Mouse (Mus musculus) layer of hippocampus, adult 2 months (tissue): ENCODE data around the gene Olfr1105. TPM values are rescaled to one million over a fixed set of nuclear protein-coding genes. Genes with fewer than 3 reads are reported as not detected.

Experiments
- DNase-seq, 2 experiments: peaks; one replicate each; pipeline ENCODE4 v3.0.0; 2022; ENCODE audit warnings: low spot score in 2 of 2
- H3K27ac ChIP-seq: fragments of 200-600 bp; 2 replicates; pipeline ENCODE4 v1.8.1; 2022
- H3K4me3 ChIP-seq: fragments of 200-600 bp; 2 replicates; pipeline ENCODE4 v1.8.1; 2022; ENCODE audit warnings: mild to moderate bottlenecking
- CTCF ChIP-seq: fragments of 200-600 bp; conservative IDR thresholded peaks from 2 replicates; pipeline ENCODE4 v1.8.1; 2022; ENCODE audit warnings: antibody characterized with exemption, mild to moderate bottlenecking, moderate library complexity
- long read RNA-seq, 2 experiments: library from polyadenylated mRNA; stranded (forward); transcript quantifications; one replicate each; pipeline ENCODE4 v2.0.0; 2021; ENCODE audit warnings: borderline mapping rate in 2 of 2
- total RNA-seq, 2 experiments: library from RNA; stranded (reverse); gene quantifications; 2 replicates each; pipeline ENCODE4 v1.2.3; 2021

Gene Olfr1105
- total RNA-seq: not detected
- long read RNA-seq, experiment 1: 0 reads
- long read RNA-seq, experiment 2: 0 reads

DNA sequence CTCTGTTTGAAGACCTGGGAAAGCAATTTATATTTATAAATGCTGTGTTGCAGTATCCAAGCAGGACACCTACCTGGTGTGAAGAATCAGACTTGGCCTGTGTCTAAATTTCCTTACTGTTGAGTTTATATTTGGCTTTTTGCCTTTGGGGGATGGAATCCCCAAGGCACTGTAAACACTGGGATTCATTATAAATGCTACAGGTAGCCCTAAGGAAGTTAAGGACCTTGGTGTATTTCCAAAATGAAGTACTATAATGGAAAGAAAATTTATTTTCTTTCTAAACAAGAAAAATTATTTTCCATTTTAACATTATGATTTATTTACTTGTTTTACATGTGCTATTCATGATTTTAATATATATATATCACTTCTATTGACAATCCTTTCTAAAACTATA, at the start of gene Olfr1105:
TSS of gene Olfr1105 (minus strand) at position 101 of the 400 bp plus-strand sequence.
- Histone ChIP-seq H3K27ac (no peak within 1 kb of the TSS), H3K4me3 (no peak within 1 kb of the TSS)
- DNase-seq: no peak
- no peak for TF ChIP-seq CTCF

DNA sequence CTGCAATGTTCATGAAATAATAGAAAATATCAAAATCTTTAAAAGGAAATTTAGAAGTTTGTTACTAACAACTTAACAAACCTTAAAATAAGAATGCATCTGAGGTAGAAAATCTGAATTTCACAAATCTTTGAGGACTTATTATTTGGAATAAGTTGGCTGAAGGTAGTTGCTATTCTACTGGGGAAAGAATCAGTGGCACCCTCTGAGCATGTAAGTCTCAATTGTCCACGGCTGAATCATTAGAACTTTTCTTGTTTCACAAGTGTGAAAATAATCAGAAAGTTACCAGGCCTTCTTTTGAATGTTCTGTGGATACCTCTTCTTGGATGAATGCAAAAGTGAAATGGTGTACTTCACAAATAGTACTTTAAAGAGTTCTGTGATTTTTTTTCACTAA, 39.4 kb upstream of the Olfr1105 start, which contains the start of gene Olfr1107:
TSS of gene Olfr1107 (minus strand) at position 101 of the 400 bp plus-strand sequence.
- no peak within 1 kb of the TSS for H3K4me3 ChIP-seq
- DNase-seq: no peak
- no peak for TF ChIP-seq CTCF
- H3K27ac ChIP-seq: no peak within 1 kb of the TSS

DNA sequence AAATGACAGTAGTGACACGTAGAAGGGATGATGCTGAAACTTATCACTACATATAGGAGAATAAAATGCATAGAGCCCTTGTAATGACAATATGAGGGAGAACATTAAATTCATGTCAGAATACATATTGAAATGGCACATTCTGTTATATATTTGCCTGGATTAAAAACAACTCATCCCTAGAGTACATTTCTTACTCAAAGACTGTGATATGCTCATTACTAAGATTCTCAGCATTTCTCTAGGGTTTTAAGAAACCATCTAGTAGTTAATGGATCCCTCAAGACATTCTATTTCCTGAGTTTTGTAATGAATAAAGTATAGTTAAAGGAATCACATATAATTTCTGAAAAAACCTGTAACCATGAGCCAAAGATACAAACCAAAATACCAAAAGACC, 15.8 kb upstream of the Olfr1105 start, which contains the start of gene Olfr1106:
TSS of gene Olfr1106 (minus strand) at position 101 of the 400 bp plus-strand sequence.
- TF ChIP-seq CTCF: no peak
- Histone ChIP-seq H3K4me3 (no peak within 1 kb of the TSS), H3K27ac (no peak within 1 kb of the TSS)
- DNase-seq: no peak

DNA sequence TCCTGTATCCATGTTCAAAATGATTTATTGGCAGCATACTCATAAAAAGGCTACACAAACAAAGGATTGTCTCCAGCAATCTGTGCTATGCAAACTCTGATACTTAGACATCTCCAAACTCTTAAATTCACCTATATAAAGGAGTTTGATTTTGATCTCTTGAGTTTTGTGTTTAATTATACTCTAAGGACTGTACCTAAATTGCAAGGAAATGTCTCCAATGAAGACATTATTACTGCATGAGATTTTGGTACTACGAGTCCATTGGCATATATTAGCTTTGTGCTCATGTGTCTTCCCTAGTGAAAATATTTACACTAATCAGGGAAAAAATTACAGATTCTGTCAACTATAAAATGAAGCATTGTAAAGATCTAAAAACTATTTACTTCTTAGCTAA, 9.4 kb downstream of the Olfr1105 start, which contains the start of gene Olfr1104:
TSS of gene Olfr1104 (minus strand) at position 101 of the 400 bp plus-strand sequence.
- H3K27ac ChIP-seq: no peak within 1 kb of the TSS
- H3K4me3 ChIP-seq: no peak within 1 kb of the TSS
- no peak for DNase-seq
- no peak for TF ChIP-seq CTCF

GRCm38 (mm10) chr2:86998098-86998497, 38.2 kb downstream of the Olfr1105 start, which contains the start of gene Olfr1102:
Gene Olfr1102, plus strand, starts transcription at chr2:86998398.
- TF ChIP-seq CTCF: no peak
- no peak within 1 kb of the TSS for H3K27ac ChIP-seq
- no peak within 1 kb of the TSS for H3K4me3 ChIP-seq
- DNase-seq: no peak

- TF ChIP-seq CTCF: no peak
- H3K4me3 ChIP-seq: no peak within 1 kb of the TSS
- no peak within 1 kb of the TSS for H3K27ac ChIP-seq
These were observed 45.2 kb downstream of the Olfr1105 start, which contains the start of gene Olfr1101 for GRCm38 (mm10) chr2:86991121-86991520. Gene Olfr1101, minus strand, starts transcription at chr2:86991221.

More at GRCm38 (mm10) chr2:86991121-86991520, 45.2 kb downstream of the Olfr1105 start, which contains the start of gene Olfr1101:
- no peak for DNase-seq

Other genes with a start within 250 kb of the Olfr1105 start
- gene Olfr141, start 226.5 kb downstream of the Olfr1105 start, total RNA-seq: not detected
- gene Olfr1094, start 211.9 kb downstream of the Olfr1105 start, total RNA-seq: not detected
- gene Olfr1095, start 184.8 kb downstream of the Olfr1105 start, total RNA-seq: not detected
- not detected for gene Gm13723, start 161.7 kb downstream of the Olfr1105 start, total RNA-seq
- not detected for gene Olfr1097, start 144.3 kb downstream of the Olfr1105 start, total RNA-seq
- gene Olfr1098, start 112.0 kb downstream of the Olfr1105 start, total RNA-seq: not detected
- gene Olfr1099, start 75.8 kb downstream of the Olfr1105 start, total RNA-seq: not detected
- not detected for gene Olfr1100, start 56.6 kb downstream of the Olfr1105 start, total RNA-seq
- not detected for gene Olfr1101, start 45.3 kb downstream of the Olfr1105 start, total RNA-seq
- not detected for gene Olfr1102, start 38.1 kb downstream of the Olfr1105 start, total RNA-seq
- gene Olfr1104, start 9.5 kb downstream of the Olfr1105 start, total RNA-seq: not detected
- not detected for gene Olfr1106, start 15.7 kb upstream of the Olfr1105 start, total RNA-seq
- gene Olfr1107, start 39.3 kb upstream of the Olfr1105 start, total RNA-seq: not detected
- not detected for gene Olfr1109, start 59.5 kb upstream of the Olfr1105 start, total RNA-seq
- gene Olfr259, start 78.0 kb upstream of the Olfr1105 start, total RNA-seq: not detected
- gene Olfr1110, start 103.8 kb upstream of the Olfr1105 start, total RNA-seq: not detected
- not detected for gene Olfr1111, start 116.1 kb upstream of the Olfr1105 start, total RNA-seq
- gene Olfr1112, start 151.3 kb upstream of the Olfr1105 start, total RNA-seq: not detected
- gene Olfr1113, start 172.4 kb upstream of the Olfr1105 start, total RNA-seq: not detected
- not detected for gene Olfr1115, start 211.5 kb upstream of the Olfr1105 start, total RNA-seq
- gene Olfr1116, start 231.0 kb upstream of the Olfr1105 start, total RNA-seq: not detected